Mouse (Mus musculus): ENCODE results near the gene Snrnp200.
A peak's percentile ranks its signal among the peaks of the same experiment; 100 is the strongest.
"Not testable (repeated sequence)": the region's sequence is repeated elsewhere in the genome, so short reads cannot be mapped to it uniquely, and the experiment has no call there.

Gene Snrnp200

GRCm38 (mm10) chr2:127207547-127208451 is at the start of gene Snrnp200, which contains the start of gene 1810024B03Rik:
Snrnp200 (plus strand) TSS chr2:127208386.
1810024B03Rik (minus strand) TSS chr2:127208280.
- peak; percentile 91 for DNase-seq (ENCODE audit: low read depth, low spot score)

- DNase-seq (ENCODE audit: low read depth, low spot score): no peak
Measured at GRCm38 (mm10) chr2:127165675-127166074, 42.5 kb upstream of the Snrnp200 start.

GRCm38 (mm10) chr2:127166261-127166660 is 41.9 kb upstream of the Snrnp200 start:
- DNase-seq (ENCODE audit: low read depth, low spot score): not testable (repeated sequence)

GRCm38 (mm10) chr2:127182598-127183381 is 25.4 kb upstream of the Snrnp200 start:
- peak; percentile 74 for DNase-seq (ENCODE audit: low read depth, low spot score)

- DNase-seq (ENCODE audit: low read depth, low spot score): no peak
Measured at GRCm38 (mm10) chr2:127189574-127189973, 18.6 kb upstream of the Snrnp200 start.

- peak; percentile 18 for DNase-seq (ENCODE audit: low read depth, low spot score)
Measured at GRCm38 (mm10) chr2:127204932-127205331, 3.3 kb upstream of the Snrnp200 start.

- not testable (repeated sequence) for DNase-seq (ENCODE audit: low read depth, low spot score)
Measured at GRCm38 (mm10) chr2:127205936-127206335, 2.2 kb upstream of the Snrnp200 start.

GRCm38 (mm10) chr2:127206916-127207315 is 1.3 kb upstream of the Snrnp200 start:
- DNase-seq (ENCODE audit: low read depth, low spot score): no peak

- no peak for DNase-seq (ENCODE audit: low read depth, low spot score)
Measured at GRCm38 (mm10) chr2:127208452-127208769, 225 bp downstream of the Snrnp200 start.

- no peak for DNase-seq (ENCODE audit: low read depth, low spot score)
Measured at GRCm38 (mm10) chr2:127210701-127211100, 2.5 kb downstream of the Snrnp200 start.

- no peak for DNase-seq (ENCODE audit: low read depth, low spot score)
Measured at GRCm38 (mm10) chr2:127217746-127218145, 9.6 kb downstream of the Snrnp200 start.

GRCm38 (mm10) chr2:127225261-127225660 is 17.1 kb downstream of the Snrnp200 start:
- no peak for DNase-seq (ENCODE audit: low read depth, low spot score)

GRCm38 (mm10) chr2:127237897-127238610 is 29.9 kb downstream of the Snrnp200 start:
- no peak for DNase-seq (ENCODE audit: low read depth, low spot score)

GRCm38 (mm10) chr2:127240065-127240464 is 31.9 kb downstream of the Snrnp200 start:
- DNase-seq (ENCODE audit: low read depth, low spot score): no peak

- peak; percentile 97 for DNase-seq (ENCODE audit: low read depth, low spot score)
Measured at GRCm38 (mm10) chr2:127247592-127248333, 39.6 kb downstream of the Snrnp200 start, which contains the start of the genes Ciao1 and Tmem127. Ciao1 (minus strand) TSS chr2:127247816. Tmem127 (plus strand) TSS chr2:127247908.

- DNase-seq (ENCODE audit: low read depth, low spot score): no peak
Measured at GRCm38 (mm10) chr2:127248334-127249004, 40.3 kb downstream of the Snrnp200 start.

GRCm38 (mm10) chr2:127250291-127251008 is 42.3 kb downstream of the Snrnp200 start:
- no peak for DNase-seq (ENCODE audit: low read depth, low spot score)

GRCm38 (mm10) chr2:127251457-127251856 is 43.3 kb downstream of the Snrnp200 start:
- DNase-seq (ENCODE audit: low read depth, low spot score): no peak

- no peak for DNase-seq (ENCODE audit: low read depth, low spot score)
Measured at GRCm38 (mm10) chr2:127251880-127252527, 43.8 kb downstream of the Snrnp200 start.
